Mouse (Mus musculus): ENCODE measurements at regions not wholly inside any gene's neighbourhood (a gene's known extent, or its start where the extent isn't known, plus 50 kb on each side); places are given as distances from the start of the nearest gene placed in this dataset.

- TF ChIP-seq POLR2A (IDR thresholded peaks at IDR 0.05; ENCODE audit: borderline replicate concordance, insufficient read depth, low read length) = no peak
- no peak for TF ChIP-seq CTCF (IDR thresholded peaks at IDR 0.05; ENCODE audit: borderline replicate concordance, insufficient read depth, low read depth, low read length)
Measured at GRCm38 (mm10) chr9:46555156-46555555, 235.4 kb upstream of the 4931429L15Rik start.

Data from cerebellum, adult 2 months (tissue).